ENCODE assay signal across 8 mouse cellular contexts in genomic region chr5:52189664-52190365, GRCm38 (mm10). TPM values are rescaled to one million over a fixed set of nuclear protein-coding genes. Genes with fewer than 3 reads are reported as not detected.
DNase-seq lines count a peak whose midpoint lies in the region; ATAC-seq and TF ChIP-seq lines count a peak whose summit lies in the region.

No protein-coding gene starts in this region.

- no peak for TF ChIP-seq POLR2A in cerebellum, adult 2 months (IDR thresholded peaks at IDR 0.05; ENCODE audit: borderline replicate concordance, insufficient read depth, low read length)

- peak; percentile 87 for ATAC-seq in forebrain, embryonic 15.5 days (replicated peaks)
- peak; percentile 81 for ATAC-seq in limb, embryonic 11.5 days (ENCODE audit: insufficient number of reproducible peaks, low FRiP score, low TSS enrichment, low read depth)
- peak; percentile 88 for ATAC-seq in midbrain, embryonic 11.5 days (ENCODE audit: low FRiP score)

- H3K36me3 ChIP-seq in forebrain, embryonic 15.5 days = no peaks in the 10 kb centered on the region
- peaks cover 7% of the 10 kb centered on the region for H3K36me3 ChIP-seq in hindbrain, embryonic 10.5 days
- no peaks in the 10 kb centered on the region for H3K36me3 ChIP-seq in limb, embryonic 11.5 days (ENCODE audit: control insufficient read depth, insufficient read depth, low read length)
- no peaks in the 10 kb centered on the region for H3K36me3 ChIP-seq in midbrain, embryonic 11.5 days (ENCODE audit: control insufficient read depth, insufficient read depth, low read length)

- peaks cover 2% of the 10 kb centered on the region; the same call in 1 of the 2 replicates for H3K4me1 ChIP-seq in cerebellum, adult 2 months (ENCODE audit: control insufficient read depth, insufficient read depth, low read length)
- peaks cover 6% of the 10 kb centered on the region; the same call in 1 of the 2 replicates for H3K4me1 ChIP-seq in brown adipose tissue, adult 24 weeks (ENCODE audit: control insufficient read depth, insufficient read depth, insufficient read length, low read length)
- peaks cover 34% of the 10 kb centered on the region for H3K4me1 ChIP-seq in forebrain, embryonic 15.5 days
- H3K4me1 ChIP-seq in hindbrain, embryonic 10.5 days (replicated peaks) = peaks cover 23% of the 10 kb centered on the region
- H3K4me1 ChIP-seq in limb, embryonic 11.5 days (ENCODE audit: control insufficient read depth, insufficient read depth, low read length) = peaks cover 4% of the 10 kb centered on the region
- H3K4me1 ChIP-seq in midbrain, embryonic 11.5 days (ENCODE audit: control insufficient read depth, insufficient read depth, low read length) = peaks cover 4% of the 10 kb centered on the region; the same call in 1 of the 2 replicates

- under 1% methylated on average over 61 of the region's 63 CpGs for WGBS in cerebellum, adult 2 months
- under 1% methylated on average over 37 of the region's 63 CpGs for WGBS in forebrain, embryonic 15.5 days
- WGBS in hindbrain, embryonic 10.5 days = under 1% methylated on average over 63 of the region's 63 CpGs
- WGBS in limb, embryonic 11.5 days = under 1% methylated on average over 61 of the region's 63 CpGs
- WGBS in midbrain, embryonic 11.5 days = under 1% methylated on average over 63 of the region's 63 CpGs

- no peaks in the 10 kb centered on the region for H3K9me3 ChIP-seq in forebrain, embryonic 15.5 days
- H3K9me3 ChIP-seq in hindbrain, embryonic 10.5 days = no peaks in the 10 kb centered on the region
- H3K9me3 ChIP-seq in limb, embryonic 11.5 days (ENCODE audit: control insufficient read depth, low read length) = no peaks in the 10 kb centered on the region
- no peaks in the 10 kb centered on the region for H3K9me3 ChIP-seq in midbrain, embryonic 11.5 days (ENCODE audit: control insufficient read depth, low read length)

- H3K9ac ChIP-seq in forebrain, embryonic 15.5 days (replicated peaks) = peak overlapping the region; percentile 77
- peak overlapping the region; percentile 100 for H3K9ac ChIP-seq in limb, embryonic 11.5 days (ENCODE audit: low read length)
- H3K9ac ChIP-seq in midbrain, embryonic 11.5 days (ENCODE audit: low read length) = peak overlapping the region; percentile 99

- H3K27me3 ChIP-seq in cerebellum, adult 2 months (ENCODE audit: control insufficient read depth, insufficient read depth, low read length) = no peaks in the 10 kb centered on the region
- no peaks in the 10 kb centered on the region for H3K27me3 ChIP-seq in forebrain, embryonic 15.5 days
- no peaks in the 10 kb centered on the region for H3K27me3 ChIP-seq in hindbrain, embryonic 10.5 days (ENCODE audit: insufficient read depth, poor library complexity, severe bottlenecking)
- H3K27me3 ChIP-seq in limb, embryonic 11.5 days (ENCODE audit: control insufficient read depth, insufficient read depth, low read length) = no peaks in the 10 kb centered on the region
- no peaks in the 10 kb centered on the region for H3K27me3 ChIP-seq in midbrain, embryonic 11.5 days (ENCODE audit: control insufficient read depth, insufficient read depth, low read length)

- peak overlapping the region; percentile 65 for H3K4me2 ChIP-seq in forebrain, embryonic 15.5 days (replicated peaks)
- peak overlapping the region; percentile 75 for H3K4me2 ChIP-seq in limb, embryonic 11.5 days (ENCODE audit: low read depth, severe bottlenecking)
- peak overlapping the region; percentile 52 for H3K4me2 ChIP-seq in midbrain, embryonic 11.5 days

- peak overlapping the region; percentile 83 for H3K27ac ChIP-seq in cerebellum, adult 2 months (ENCODE audit: insufficient read depth, low read length)
- peak overlapping the region; percentile 68 for H3K27ac ChIP-seq in brown adipose tissue, adult 24 weeks (replicated peaks; ENCODE audit: low read depth, low read length)
- H3K27ac ChIP-seq in forebrain, embryonic 15.5 days (replicated peaks) = peak overlapping the region; percentile 89
- H3K27ac ChIP-seq in hindbrain, embryonic 10.5 days = peak overlapping the region; percentile 100
- peak overlapping the region; percentile 88 for H3K27ac ChIP-seq in limb, embryonic 11.5 days (replicated peaks; ENCODE audit: low read depth, low read length)
- H3K27ac ChIP-seq in midbrain, embryonic 11.5 days (ENCODE audit: low read depth, low read length) = peak overlapping the region; percentile 83

- H3K4me3 ChIP-seq in cerebellum, adult 2 months (replicated peaks; ENCODE audit: insufficient read depth, low read depth, low read length) = peak overlapping the region; percentile 93
- peak overlapping the region; percentile 79 for H3K4me3 ChIP-seq in brown adipose tissue, adult 24 weeks (ENCODE audit: insufficient read depth, low read depth, low read length)
- H3K4me3 ChIP-seq in forebrain, embryonic 15.5 days = peak overlapping the region; percentile 78
- peak overlapping the region; percentile 98 for H3K4me3 ChIP-seq in hindbrain, embryonic 10.5 days
- H3K4me3 ChIP-seq in limb, embryonic 11.5 days (ENCODE audit: low read depth, low read length) = peak overlapping the region; percentile 95
- peak overlapping the region; percentile 96 for H3K4me3 ChIP-seq in midbrain, embryonic 11.5 days (ENCODE audit: low read depth, low read length)

- TF ChIP-seq CTCF in cerebellum, adult 2 months (IDR thresholded peaks at IDR 0.05; ENCODE audit: borderline replicate concordance, insufficient read depth, low read depth, low read length) = no peak

- no peak for DNase-seq in cerebellum, adult 2 months
- no peak for DNase-seq in cerebellum, adult 11 months
- DNase-seq in hindbrain, embryonic 10.5 days (ENCODE audit: low spot score) = peak; percentile 70
- peak; percentile 69 for DNase-seq in limb, embryonic 11.5 days (ENCODE audit: low spot score)
- DNase-seq in midbrain, embryonic 11.5 days (ENCODE audit: low spot score, missing footprints) = peak; percentile 95
- peak; percentile 50 for DNase-seq in spleen, adult 12 weeks (ENCODE audit: low spot score)

RNA-seq across cellular contexts. Expression of gene Dhx15, which starts 0.5 kb away (rescaled TPM):
- 97.4 and 103 TPM in 2 replicates for polyA plus RNA-seq in cerebellum, adult 2 months (2012; rRNA removed)
- 44.0 and 50.4 TPM in 2 replicates for polyA plus RNA-seq in brown adipose tissue, adult 24 weeks (2012; ENCODE audit: insufficient read depth, insufficient read length, missing spikeins)
- polyA plus RNA-seq in forebrain, embryonic 15.5 days (2015; fragmentation: Nextera tagmentation; extraction: Ambion mirVana) = 168 and 171 TPM in 2 replicates
- 174 and 201 TPM in 2 replicates for polyA plus RNA-seq in hindbrain, embryonic 10.5 days (2016; fragmentation: Nextera tagmentation; extraction: Ambion mirVana)
- 111 and 114 TPM in 2 replicates for polyA plus RNA-seq in limb, embryonic 11.5 days (2014; fragmentation: Nextera tagmentation; extraction: Ambion mirVana)
- 105 and 112 TPM in 2 replicates for polyA plus RNA-seq in midbrain, embryonic 11.5 days (2014; fragmentation: Nextera tagmentation; extraction: Ambion mirVana)

Comparison
In these comparisons a context has a peak if more than half of its experiments do, and no peak if none do; other contexts are left out.
1. DNase-seq: peak in hindbrain, embryonic 10.5 days (single experiment), limb, embryonic 11.5 days (single experiment), midbrain, embryonic 11.5 days (single experiment) and spleen, adult 12 weeks (single experiment); none in cerebellum, adult 2 months (0 of 2) and cerebellum, adult 11 months (single experiment).
2. Peak in every context shown above with its lines, with median percentiles within 50 percentile points of each other: H3K27ac ChIP-seq, H3K4me3 ChIP-seq, ATAC-seq, H3K4me2 ChIP-seq and H3K9ac ChIP-seq.